Mouse (Mus musculus): ENCODE measurements around the gene Rnf115.

The Rnf115 gene

GRCm38 (mm10) chr3:96834587-96835348 lies 107.3 kb downstream of the Rnf115 start:
- DNase-seq (ENCODE audit: low spot score), result no peak

GRCm38 (mm10) chr3:96836414-96836813 lies 109.0 kb downstream of the Rnf115 start:
- no peak for DNase-seq (ENCODE audit: low spot score)

DNA sequence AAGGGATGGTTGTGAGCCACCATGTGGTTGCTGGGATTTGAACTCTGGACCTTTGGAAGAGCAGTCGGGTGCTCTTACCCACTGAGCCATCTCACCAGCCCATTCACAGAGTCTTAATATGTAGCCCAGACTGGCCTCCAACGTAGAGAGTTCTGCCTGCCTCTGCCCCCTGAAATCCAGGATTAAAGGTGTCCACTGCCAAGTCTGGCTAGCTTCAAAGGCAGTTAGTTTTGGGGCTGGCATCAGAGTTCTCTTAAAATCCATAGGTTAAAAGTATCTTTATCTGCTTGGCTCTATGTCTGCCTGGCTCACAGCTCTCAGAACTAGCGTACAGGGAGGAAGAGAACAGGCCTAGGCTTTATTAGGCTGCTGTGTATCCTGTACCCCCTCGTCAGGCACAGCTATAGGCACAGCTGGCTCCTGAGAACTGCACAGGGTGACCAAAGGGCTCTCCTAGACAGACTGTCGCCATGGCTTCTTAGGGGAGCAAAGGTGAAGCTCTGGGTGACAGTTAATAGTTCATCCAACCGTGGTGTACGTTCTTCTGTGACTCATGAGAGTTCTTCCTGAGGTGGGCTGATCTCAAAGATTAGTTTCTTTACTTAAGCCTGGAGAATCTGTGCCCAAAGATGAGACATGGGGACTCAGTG lies 111.7 kb downstream of the Rnf115 start:
- DNase-seq (ENCODE audit: low spot score), result no peak

Measured in ovary, postnatal 10 days (tissue).